Mouse (Mus musculus) lung, adult 2 months (tissue): ENCODE measurements around the gene 4930449I24Rik.

ENCODE experiments used
- CTCF ChIP-seq: fragments of 200-500 bp; IDR thresholded peaks from 2 replicates; pipeline ENCODE4 v1.5.1; 2011; ENCODE audit warnings: mild to moderate bottlenecking, low read length, control low read depth; ENCODE audit not compliant: insufficient read depth
- POLR2A ChIP-seq: fragments of 200-500 bp; IDR thresholded peaks from 2 replicates; pipeline ENCODE4 v1.6.1; 2011; ENCODE audit warnings: low read depth, mild to moderate bottlenecking, control low read depth, low read length, borderline replicate concordance; ENCODE audit errors: extremely low read depth

DNA sequence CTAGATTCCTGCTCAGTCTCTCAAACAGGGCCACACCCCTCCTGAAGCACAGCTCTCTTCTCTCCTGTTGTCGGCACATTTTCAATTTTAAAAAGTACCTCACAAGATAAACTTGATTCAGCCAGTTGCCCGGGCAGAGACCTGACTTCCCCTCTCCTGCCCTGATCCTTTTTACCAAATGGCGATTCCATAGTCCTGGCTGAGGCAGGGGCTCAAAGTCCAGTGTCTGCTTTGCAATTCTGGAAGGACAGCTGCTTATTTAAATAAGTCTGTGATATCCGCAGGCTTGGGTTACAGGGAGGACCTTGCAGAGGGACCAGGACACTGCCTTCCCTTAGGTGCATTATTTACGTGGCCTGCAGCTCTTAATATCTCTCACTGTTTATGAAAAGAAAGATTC is 30.9 kb upstream of the 4930449I24Rik start:
- TF ChIP-seq CTCF (no peak), POLR2A (no peak)
